Comparison of ENCODE assay signal across 22 mouse cellular contexts in the genomic region with DNA sequence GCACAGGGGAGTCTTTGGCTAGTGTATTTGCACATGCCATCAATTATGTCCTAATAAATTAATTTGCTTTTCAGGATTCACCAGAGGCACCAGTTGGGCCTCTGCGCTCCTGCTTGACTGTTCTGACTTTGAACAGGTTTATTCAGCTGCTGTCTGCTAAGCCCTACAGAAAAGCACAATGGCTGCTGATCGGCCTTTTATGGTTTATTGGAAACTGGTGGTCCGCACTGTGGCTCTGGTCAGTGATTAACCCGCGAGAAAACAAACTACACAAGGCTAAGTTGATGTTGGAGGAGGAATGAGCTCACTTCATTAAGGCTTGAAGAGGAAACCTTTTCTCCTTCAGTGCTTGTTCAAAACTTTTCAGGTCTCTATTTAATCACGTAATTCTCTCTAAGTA.
A peak's percentile ranks its signal among the peaks of the same experiment; 100 is the strongest.
DNase-seq lines count a peak whose midpoint lies in the region; ATAC-seq lines count a peak whose summit lies in the region.
"Had no signal": no experiment of that assay in that cellular context is flagged by ENCODE, and none has a peak within 500 bp of the region (broad histone marks: within the 10 kb centered on the region; RNA-seq: fewer than 3 reads in every experiment).

No protein-coding gene starts in this region.

- H3K36me3 ChIP-seq in forebrain, embryonic 14.5 days (ENCODE audit: control insufficient read depth, insufficient read depth, low read length) = no peaks in the 10 kb centered on the region
- H3K36me3 ChIP-seq in heart, embryonic 11.5 days (ENCODE audit: control insufficient read depth, insufficient read depth, low read length) = no peaks in the 10 kb centered on the region
- H3K36me3 ChIP-seq: embryonic facial prominence, embryonic 13.5 days; G1E; heart, embryonic 13.5 days; hindbrain, embryonic 13.5 days had no signal

- H3K9me3 ChIP-seq in forebrain, embryonic 14.5 days (replicated peaks; ENCODE audit: control insufficient read depth, low read length) = no peaks in the 10 kb centered on the region
- no peaks in the 10 kb centered on the region for H3K9me3 ChIP-seq in heart, embryonic 11.5 days (replicated peaks; ENCODE audit: control insufficient read depth, low read length)
- H3K9me3 ChIP-seq: embryonic facial prominence, embryonic 13.5 days; G1E; heart, embryonic 13.5 days; hindbrain, embryonic 13.5 days had no signal

- no peak overlapping the region for H3K9ac ChIP-seq in forebrain, embryonic 14.5 days (ENCODE audit: low read length)
- H3K9ac ChIP-seq in heart, embryonic 11.5 days (ENCODE audit: low read depth, low read length) = no peak overlapping the region
- H3K9ac ChIP-seq: embryonic facial prominence, embryonic 13.5 days; heart, embryonic 13.5 days; hindbrain, embryonic 13.5 days had no signal

- DNase-seq in embryo, embryonic 10 days (ENCODE audit: low spot score) = peak; percentile 11
- DNase-seq in embryo, embryonic 9.5 days (ENCODE audit: extremely low spot score) = no peak
- DNase-seq in embryo, embryonic 11 days = peak; percentile 19
- DNase-seq in forebrain, embryonic 14.5 days (ENCODE audit: low spot score) = peak; percentile 41
- peak; percentile 10 for DNase-seq in retina, postnatal 1 day
- DNase-seq in cerebellum, adult 18-20 months = no peak
- DNase-seq: adrenal gland, adult 8-10 months; B cell, adult 2 months; cerebellum, adult 11-12 months; cerebellum, adult 9-11 months; cerebellum, postnatal 36 days; gastrocnemius, adult 2 months; gastrocnemius, postnatal 25 days; heart, postnatal 4 days; kidney, adult 11 months had no signal

- H3K4me1 ChIP-seq in forebrain, embryonic 14.5 days (ENCODE audit: control insufficient read depth, insufficient read depth, low read length) = no peaks in the 10 kb centered on the region
- no peaks in the 10 kb centered on the region for H3K4me1 ChIP-seq in heart, embryonic 11.5 days (ENCODE audit: control insufficient read depth, insufficient read depth, low read length)
- H3K4me1 ChIP-seq: embryonic facial prominence, embryonic 13.5 days; heart, embryonic 13.5 days; hindbrain, embryonic 13.5 days had no signal

- no peak overlapping the region for H3K27ac ChIP-seq in forebrain, embryonic 14.5 days (ENCODE audit: low read depth, low read length)
- H3K27ac ChIP-seq in heart, embryonic 11.5 days (ENCODE audit: low read depth, low read length) = no peak overlapping the region
- H3K27ac ChIP-seq: embryonic facial prominence, embryonic 13.5 days; gastrocnemius, adult 2 months; heart, embryonic 13.5 days; hindbrain, embryonic 13.5 days; hindbrain, postnatal 0 days had no signal

- no peaks in the 10 kb centered on the region for H3K27me3 ChIP-seq in forebrain, embryonic 14.5 days (replicated peaks; ENCODE audit: control insufficient read depth, insufficient read depth, low read length)
- H3K27me3 ChIP-seq in heart, embryonic 11.5 days (ENCODE audit: control insufficient read depth, insufficient read depth, low read length) = no peaks in the 10 kb centered on the region
- H3K27me3 ChIP-seq: embryonic facial prominence, embryonic 13.5 days; heart, embryonic 13.5 days; hindbrain, embryonic 13.5 days had no signal

- ATAC-seq in forebrain, embryonic 14.5 days = peak; percentile 52; the same call in 1 of the 2 replicates
- ATAC-seq in heart, embryonic 11.5 days (replicated peaks; ENCODE audit: insufficient number of reproducible peaks, low FRiP score, low TSS enrichment) = no peak
- ATAC-seq: CD4-positive, CD25-positive, alpha-beta regulatory T cell, adult 4 months; hindbrain, postnatal 0 days had no signal

- H3K4me3 ChIP-seq in forebrain, embryonic 14.5 days (ENCODE audit: low read depth, low read length) = no peak overlapping the region
- H3K4me3 ChIP-seq in heart, embryonic 11.5 days (ENCODE audit: low read depth, low read length) = no peak overlapping the region
- H3K4me3 ChIP-seq: embryonic facial prominence, embryonic 13.5 days; gastrocnemius, adult 2 months; heart, embryonic 13.5 days; hindbrain, embryonic 13.5 days had no signal

- 39% methylated on average over 6 of the region's 6 CpGs for WGBS in forebrain, embryonic 14.5 days
- WGBS in heart, embryonic 11.5 days (ENCODE audit: insufficient replicate concordance) = 83% methylated on average over 6 of the region's 6 CpGs

- no peak overlapping the region for H3K4me2 ChIP-seq in forebrain, embryonic 14.5 days (ENCODE audit: low read length)
- no peak overlapping the region for H3K4me2 ChIP-seq in heart, embryonic 11.5 days
- H3K4me2 ChIP-seq: embryonic facial prominence, embryonic 13.5 days; heart, embryonic 13.5 days; hindbrain, embryonic 13.5 days had no signal

Comparison
In these comparisons a context has a peak if more than half of its experiments do, and no peak if none do; other contexts are left out.
1. DNase-seq: peak in embryo, embryonic 10 days (single experiment), embryo, embryonic 11 days (single experiment), forebrain, embryonic 14.5 days (single experiment) and retina, postnatal 1 day (single experiment); none in embryo, embryonic 9.5 days (single experiment) and cerebellum, adult 18-20 months (0 of 2).